Mouse (Mus musculus) limb, embryonic 11.5 days (tissue): ENCODE results near the gene Gabra2. TPM values are rescaled to one million over a fixed set of nuclear protein-coding genes. Genes with fewer than 3 reads are reported as not detected.
A peak's percentile ranks its signal among the peaks of the same experiment; 100 is the strongest.

ENCODE experiments used
- ATAC-seq: fragments of 200-750 bp; cut with Nextera tagmentation; 2 replicates; pipeline ENCODE4 v1.8.0; 2017; ENCODE audit warnings: low read depth; ENCODE audit not compliant: insufficient number of reproducible peaks, low FRiP score, low TSS enrichment
- DNase-seq: peaks from one replicate; pipeline ENCODE4 v3.0.0-alpha.2; 2015; ENCODE audit warnings: low spot score
- H3K27ac ChIP-seq: fragments of 300-500 bp; sonication (generic); replicated peaks from 2 replicates; pipeline ENCODE4 v1.5.1; 2014; ENCODE audit warnings: low read depth, mild to moderate bottlenecking, low read length
- H3K27me3 ChIP-seq: fragments of 300-500 bp; sonication (generic); 2 replicates; pipeline ENCODE4 v1.6.1; 2014; ENCODE audit warnings: mild to moderate bottlenecking, low read length, mixed read lengths; ENCODE audit not compliant: control insufficient read depth, insufficient read depth
- H3K36me3 ChIP-seq: fragments of 300-500 bp; sonication (generic); 2 replicates; pipeline ENCODE4 v1.6.1; 2014; ENCODE audit warnings: mild to moderate bottlenecking, low read length, moderate library complexity, mixed read lengths; ENCODE audit not compliant: control insufficient read depth, insufficient read depth
- H3K4me1 ChIP-seq: fragments of 300-500 bp; sonication (generic); 2 replicates; pipeline ENCODE4 v1.6.1; 2014; ENCODE audit warnings: low read length, mixed read lengths; ENCODE audit not compliant: control insufficient read depth, insufficient read depth
- H3K4me2 ChIP-seq: fragments of 300-500 bp; sonication (generic); 2 replicates; pipeline ENCODE4 v1.6.1; 2014; ENCODE audit warnings: low read depth, mild to moderate bottlenecking, moderate library complexity; ENCODE audit not compliant: severe bottlenecking
- H3K4me3 ChIP-seq: fragments of 300-500 bp; sonication (generic); 2 replicates; pipeline ENCODE4 v1.5.1; 2014; ENCODE audit warnings: low read depth, low read length
- H3K9ac ChIP-seq: fragments of 300-500 bp; sonication (generic); 2 replicates; pipeline ENCODE4 v1.6.1; 2014; ENCODE audit warnings: mild to moderate bottlenecking, low read length
- H3K9me3 ChIP-seq: fragments of 300-500 bp; sonication (generic); 2 replicates; pipeline ENCODE4 v1.6.1; 2016; ENCODE audit warnings: low read length; ENCODE audit not compliant: control insufficient read depth
- WGBS: fragments of 180-500 bp; shearing (Covaris S2); extraction: QIAGEN DNeasy Blood & Tissue Kit; methylation state at CpG from one replicate; pipeline ENCODE4 v1.1.7; 2014; 5-methylcytosine and 5-hydroxymethylcytosine counted together
- polyA plus RNA-seq: library from polyadenylated mRNA; unstranded; fragments of >200 nt; fragmentation: Nextera tagmentation; extraction: Ambion mirVana; gene quantifications from 2 replicates; pipeline ENCODE4 v1.2.1, GENCODE M21; 2014

Gabra2 gene
- polyA plus RNA-seq, 1 experiment from 2014 or later, result 1.5 TPM

- H3K9me3 ChIP-seq, result no peaks in the 10 kb centered on the region
- no peak for ATAC-seq
- no peaks in the 10 kb centered on the region for H3K36me3 ChIP-seq
- H3K4me3 ChIP-seq, result no peak overlapping the region
- no peaks in the 10 kb centered on the region for H3K4me1 ChIP-seq
- no peak overlapping the region for H3K27ac ChIP-seq
- no peak overlapping the region for H3K9ac ChIP-seq
- no peaks in the 10 kb centered on the region for H3K27me3 ChIP-seq
- no peak overlapping the region for H3K4me2 ChIP-seq
- peak; percentile 51 for DNase-seq
Observed at GRCm38 (mm10) chr5:71092475-71092874, 3.2 kb downstream of the Gabra2 start.

- ATAC-seq (no peak), DNase-seq (no peak)
- 92% methylated on average over 2 of the region's 2 CpGs for WGBS
- Histone ChIP-seq H3K9ac (no peak overlapping the region), H3K4me3 (no peak overlapping the region), H3K4me1 (no peaks in the 10 kb centered on the region), H3K36me3 (no peaks in the 10 kb centered on the region), H3K27ac (no peak overlapping the region), H3K9me3 (no peaks in the 10 kb centered on the region), H3K4me2 (no peak overlapping the region), H3K27me3 (no peaks in the 10 kb centered on the region)
Observed at GRCm38 (mm10) chr5:71091926-71092325, 3.7 kb downstream of the Gabra2 start.

- no peak overlapping the region for H3K9ac ChIP-seq
- no peak overlapping the region for H3K4me2 ChIP-seq
- no peaks in the 10 kb centered on the region for H3K27me3 ChIP-seq
- DNase-seq (no peak), ATAC-seq (no peak)
- no peak overlapping the region for H3K27ac ChIP-seq
- no peaks in the 10 kb centered on the region for H3K36me3 ChIP-seq
- no peaks in the 10 kb centered on the region for H3K4me1 ChIP-seq
- no peaks in the 10 kb centered on the region for H3K9me3 ChIP-seq
- WGBS, result 86% methylated on average over 5 of the region's 5 CpGs
- H3K4me3 ChIP-seq, result no peak overlapping the region
Observed at GRCm38 (mm10) chr5:71078861-71079260, 16.8 kb downstream of the Gabra2 start.

- WGBS, result 83% methylated on average over 3 of the region's 3 CpGs
- no peak overlapping the region for H3K9ac ChIP-seq
- H3K4me1 ChIP-seq, result no peaks in the 10 kb centered on the region
- no peak overlapping the region for H3K27ac ChIP-seq
- no peak for ATAC-seq
- H3K27me3 ChIP-seq, result no peaks in the 10 kb centered on the region
- DNase-seq, result no peak
- H3K9me3 ChIP-seq, result no peaks in the 10 kb centered on the region
- H3K36me3 ChIP-seq, result no peaks in the 10 kb centered on the region
- H3K4me3 ChIP-seq, result no peak overlapping the region
- no peak overlapping the region for H3K4me2 ChIP-seq
Observed at GRCm38 (mm10) chr5:71061696-71062095, 34.0 kb downstream of the Gabra2 start.

- no peak overlapping the region for H3K4me2 ChIP-seq
- 52% methylated on average over 7 of the region's 7 CpGs for WGBS
- no peaks in the 10 kb centered on the region for H3K4me1 ChIP-seq
- H3K4me3 ChIP-seq, result no peak overlapping the region
- no peaks in the 10 kb centered on the region for H3K27me3 ChIP-seq
- peak; percentile 26; the same call in 1 of the 2 replicates for ATAC-seq
- no peak overlapping the region for H3K9ac ChIP-seq
- no peaks in the 10 kb centered on the region for H3K9me3 ChIP-seq
- H3K36me3 ChIP-seq, result no peaks in the 10 kb centered on the region
- peak; percentile 22 for DNase-seq
- H3K27ac ChIP-seq, result no peak overlapping the region
Observed at GRCm38 (mm10) chr5:71058047-71058446, 37.6 kb downstream of the Gabra2 start.

GRCm38 (mm10) chr5:71037352-71037751, 58.3 kb downstream of the Gabra2 start:
- no peaks in the 10 kb centered on the region for H3K9me3 ChIP-seq
- 83% methylated on average over 3 of the region's 3 CpGs for WGBS
- DNase-seq, result no peak
- no peak overlapping the region for H3K9ac ChIP-seq
- no peak for ATAC-seq
- H3K4me2 ChIP-seq, result no peak overlapping the region
- no peak overlapping the region for H3K4me3 ChIP-seq
- H3K36me3 ChIP-seq, result no peaks in the 10 kb centered on the region
- H3K4me1 ChIP-seq, result no peaks in the 10 kb centered on the region
- H3K27me3 ChIP-seq, result no peaks in the 10 kb centered on the region
- H3K27ac ChIP-seq, result no peak overlapping the region

GRCm38 (mm10) chr5:71025956-71026355, 69.7 kb downstream of the Gabra2 start:
- Histone ChIP-seq H3K9me3 (no peaks in the 10 kb centered on the region), H3K9ac (no peak overlapping the region), H3K4me3 (no peak overlapping the region), H3K4me2 (no peak overlapping the region), H3K4me1 (no peaks in the 10 kb centered on the region), H3K27ac (no peak overlapping the region), H3K27me3 (no peaks in the 10 kb centered on the region), H3K36me3 (no peaks in the 10 kb centered on the region)
- WGBS, result 84% methylated on average over 4 of the region's 4 CpGs
- DNase-seq (no peak), ATAC-seq (no peak)

- WGBS, result 89% methylated on average over 2 of the region's 2 CpGs
- no peaks in the 10 kb centered on the region for H3K36me3 ChIP-seq
- H3K4me1 ChIP-seq, result no peaks in the 10 kb centered on the region
- no peaks in the 10 kb centered on the region for H3K9me3 ChIP-seq
- no peaks in the 10 kb centered on the region for H3K27me3 ChIP-seq
- no peak overlapping the region for H3K9ac ChIP-seq
- H3K4me3 ChIP-seq, result no peak overlapping the region
- H3K4me2 ChIP-seq, result no peak overlapping the region
- no peak for ATAC-seq
- DNase-seq, result no peak
- no peak overlapping the region for H3K27ac ChIP-seq
Observed at GRCm38 (mm10) chr5:71011751-71012150, 83.9 kb downstream of the Gabra2 start.

GRCm38 (mm10) chr5:71011271-71011670, 84.4 kb downstream of the Gabra2 start:
- H3K4me2 ChIP-seq, result no peak overlapping the region
- H3K9me3 ChIP-seq, result no peaks in the 10 kb centered on the region
- H3K4me1 ChIP-seq, result no peaks in the 10 kb centered on the region
- ATAC-seq (no peak), DNase-seq (no peak)
- no peaks in the 10 kb centered on the region for H3K36me3 ChIP-seq
- H3K27me3 ChIP-seq, result no peaks in the 10 kb centered on the region
- no peak overlapping the region for H3K4me3 ChIP-seq
- WGBS, result 71% methylated on average over 2 of the region's 2 CpGs
- H3K9ac ChIP-seq, result no peak overlapping the region
- H3K27ac ChIP-seq, result no peak overlapping the region
